Mouse (Mus musculus) hindbrain, postnatal 0 days (tissue): ENCODE measurements around the gene Crim1. TPM values are rescaled to one million over a fixed set of nuclear protein-coding genes. Genes with fewer than 3 reads are reported as not detected.

Experiments
- ATAC-seq: fragments of 200-750 bp; cut with Nextera tagmentation; 2 replicates; pipeline ENCODE4 v1.8.0; 2017; ENCODE audit warnings: mild to moderate bottlenecking, moderate TSS enrichment, moderate library complexity
- DNase-seq: peaks from one replicate; pipeline ENCODE4 v3.0.0-alpha.2; 2015; ENCODE audit warnings: low spot score
- H3K27ac ChIP-seq: fragments of 300-500 bp; sonication (generic); 2 replicates; pipeline ENCODE4 v1.5.1; 2014; ENCODE audit warnings: mild to moderate bottlenecking
- H3K27me3 ChIP-seq: fragments of 300-500 bp; sonication (generic); 2 replicates; pipeline ENCODE4 v1.6.1; 2014; ENCODE audit warnings: low read length, mixed read lengths; ENCODE audit not compliant: insufficient read depth
- H3K36me3 ChIP-seq: fragments of 300-500 bp; sonication (generic); 2 replicates; pipeline ENCODE4 v1.6.1; 2014; ENCODE audit warnings: low read length, mixed read lengths; ENCODE audit not compliant: insufficient read depth
- H3K4me1 ChIP-seq: fragments of 300-500 bp; sonication (generic); 2 replicates; pipeline ENCODE4 v1.6.1; 2014; ENCODE audit warnings: antibody characterized with exemption, low read length, mixed read lengths; ENCODE audit not compliant: insufficient read depth
- H3K4me2 ChIP-seq: fragments of 300-500 bp; sonication (generic); 2 replicates; pipeline ENCODE4 v1.6.1; 2014; ENCODE audit warnings: low read depth, mild to moderate bottlenecking, low read length, moderate library complexity, mixed read lengths
- H3K4me3 ChIP-seq: fragments of 300-500 bp; sonication (generic); 2 replicates; pipeline ENCODE4 v1.5.1; 2014; ENCODE audit warnings: low read length
- H3K9ac ChIP-seq: fragments of 300-500 bp; sonication (generic); replicated peaks from 2 replicates; pipeline ENCODE4 v1.6.1; 2014; ENCODE audit warnings: mild to moderate bottlenecking, low read length, moderate library complexity, mixed read lengths
- H3K9me3 ChIP-seq: fragments of 300-500 bp; sonication (generic); 2 replicates; pipeline ENCODE4 v1.6.1; 2016; ENCODE audit warnings: low read length, mixed read lengths
- CTCF ChIP-seq: IDR thresholded peaks from 2 replicates; pipeline ENCODE4 v1.5.1; 2016; ENCODE audit warnings: antibody characterized with exemption, control low read depth, low read depth
- WGBS: fragments of 180-500 bp; shearing (Covaris S2); extraction: QIAGEN DNeasy Blood & Tissue Kit; methylation state at CpG from one replicate; pipeline ENCODE4 v1.1.7; 2014; 5-methylcytosine and 5-hydroxymethylcytosine counted together
- polyA plus RNA-seq: library from polyadenylated mRNA; unstranded; fragments of >200 nt; fragmentation: Nextera tagmentation; extraction: Ambion mirVana; gene quantifications from 2 replicates; pipeline ENCODE4 v1.2.1, GENCODE M21; 2015
- total RNA-seq: library from RNA; depleted of rRNA; stranded (reverse); fragments of >200 nt; gene quantifications from 2 replicates; pipeline ENCODE4 v1.2.3, GENCODE M21; 2014

Gene Crim1
- total and polyA plus RNA-seq, 2 experiments from 2014 or later, result 14.6 to 143 TPM

GRCm38 (mm10) chr17:78268591-78268990, 68.5 kb downstream of the Crim1 start:
- TF ChIP-seq CTCF, result no peak
- ATAC-seq (no peak), DNase-seq (no peak)
- H3K9me3 ChIP-seq, result no peaks in the 10 kb centered on the region
- no peak overlapping the region for H3K4me3 ChIP-seq
- 61% methylated on average over 4 of the region's 4 CpGs for WGBS
- 0 out of 2 replicates have a peak, but pooled peaks cover 6% of the 10 kb centered on the region for H3K4me1 ChIP-seq
- H3K36me3 ChIP-seq, result no peaks in the 10 kb centered on the region
- H3K27me3 ChIP-seq, result no peaks in the 10 kb centered on the region
- H3K4me2 ChIP-seq, result no peak overlapping the region
- no peak overlapping the region for H3K27ac ChIP-seq
- no peak overlapping the region for H3K9ac ChIP-seq

GRCm38 (mm10) chr17:78269311-78269710, 69.3 kb downstream of the Crim1 start:
- no peak overlapping the region for H3K4me3 ChIP-seq
- 0 out of 2 replicates have a peak, but pooled peaks cover 6% of the 10 kb centered on the region for H3K4me1 ChIP-seq
- WGBS, result 96% methylated on average over 8 of the region's 8 CpGs

GRCm38 (mm10) chr17:78270019-78270418, 70.0 kb downstream of the Crim1 start:
- WGBS, result 71% methylated on average over 6 of the region's 6 CpGs
- no peaks in the 10 kb centered on the region for H3K9me3 ChIP-seq
- no peak overlapping the region for H3K4me2 ChIP-seq
- H3K4me3 ChIP-seq, result no peak overlapping the region
- H3K36me3 ChIP-seq, result no peaks in the 10 kb centered on the region
- TF ChIP-seq CTCF, result no peak
- DNase-seq (no peak), ATAC-seq (no peak)
- H3K9ac ChIP-seq, result no peak overlapping the region
- no peak overlapping the region for H3K27ac ChIP-seq
- no peaks in the 10 kb centered on the region for H3K27me3 ChIP-seq
- 0 out of 2 replicates have a peak, but pooled peaks cover 6% of the 10 kb centered on the region for H3K4me1 ChIP-seq

More at GRCm38 (mm10) chr17:78269311-78269710, 69.3 kb downstream of the Crim1 start:
- no peaks in the 10 kb centered on the region for H3K36me3 ChIP-seq
- H3K27me3 ChIP-seq, result no peaks in the 10 kb centered on the region
- H3K4me2 ChIP-seq, result no peak overlapping the region
- H3K9ac ChIP-seq, result no peak overlapping the region
- H3K27ac ChIP-seq, result no peak overlapping the region
- ATAC-seq (no peak), DNase-seq (no peak)
- no peaks in the 10 kb centered on the region for H3K9me3 ChIP-seq
- no peak for TF ChIP-seq CTCF

- no peak for DNase-seq
- Histone ChIP-seq H3K9ac (no peak overlapping the region), H3K36me3 (no peaks in the 10 kb centered on the region), H3K9me3 (no peaks in the 10 kb centered on the region), H3K27ac (no peak overlapping the region), H3K4me2 (no peak overlapping the region), H3K27me3 (no peaks in the 10 kb centered on the region), H3K4me1 (0 out of 2 replicates have a peak, but pooled peaks cover 6% of the 10 kb centered on the region), H3K4me3 (no peak overlapping the region)
- TF ChIP-seq CTCF, result no peak
- WGBS, result 64% methylated on average over 8 of the region's 8 CpGs
- ATAC-seq, result no peak
Observed at GRCm38 (mm10) chr17:78271731-78272130, 71.7 kb downstream of the Crim1 start.

- Histone ChIP-seq H3K27ac (no peak overlapping the region), H3K4me3 (no peak overlapping the region), H3K4me1 (0 out of 2 replicates have a peak, but pooled peaks cover 6% of the 10 kb centered on the region), H3K9me3 (no peaks in the 10 kb centered on the region), H3K36me3 (no peaks in the 10 kb centered on the region), H3K27me3 (no peaks in the 10 kb centered on the region), H3K4me2 (no peak overlapping the region), H3K9ac (no peak overlapping the region)
- DNase-seq, result no peak
- ATAC-seq, result no peak
- TF ChIP-seq CTCF, result no peak
- WGBS, result 69% methylated on average over 8 of the region's 8 CpGs
Observed at GRCm38 (mm10) chr17:78272142-78272541, 72.1 kb downstream of the Crim1 start.

- Histone ChIP-seq H3K4me1 (0 out of 2 replicates have a peak, but pooled peaks cover 6% of the 10 kb centered on the region), H3K4me2 (no peak overlapping the region), H3K27ac (no peak overlapping the region), H3K9ac (no peak overlapping the region), H3K4me3 (no peak overlapping the region), H3K27me3 (no peaks in the 10 kb centered on the region), H3K36me3 (no peaks in the 10 kb centered on the region), H3K9me3 (no peaks in the 10 kb centered on the region)
- WGBS, result 50% methylated on average over 8 of the region's 8 CpGs
- DNase-seq, result no peak
- no peak for TF ChIP-seq CTCF
- no peak for ATAC-seq
Observed at GRCm38 (mm10) chr17:78272713-78273483, 72.8 kb downstream of the Crim1 start.

- H3K9ac ChIP-seq, result no peak overlapping the region
- H3K4me3 ChIP-seq, result no peak overlapping the region
- no peaks in the 10 kb centered on the region for H3K9me3 ChIP-seq
- H3K27me3 ChIP-seq, result no peaks in the 10 kb centered on the region
- no peak overlapping the region for H3K27ac ChIP-seq
- DNase-seq, result no peak
- ATAC-seq, result no peak
- TF ChIP-seq CTCF, result no peak
- no peaks in the 10 kb centered on the region for H3K36me3 ChIP-seq
- 74% methylated on average over 7 of the region's 7 CpGs for WGBS
- no peak overlapping the region for H3K4me2 ChIP-seq
- 0 out of 2 replicates have a peak, but pooled peaks cover 6% of the 10 kb centered on the region for H3K4me1 ChIP-seq
Observed at GRCm38 (mm10) chr17:78273875-78274274, 73.8 kb downstream of the Crim1 start.
